Mouse (Mus musculus) lung, adult 18-20 months (tissue): Measurements from ENCODE around the gene Plekha1.

Experiments used
- DNase-seq, 2 experiments: peaks; one replicate each; pipeline ENCODE4 v3.0.0; 2022; ENCODE audit warnings: mixed read lengths in 2 of 2

Gene Plekha1

GRCm38 (mm10) chr7:130865613-130866591 is at the start of gene Plekha1:
Plekha1 (plus strand) TSS chr7:130865756.
- DNase-seq, result peak; percentile 98 to 99

- no peak for DNase-seq
These were observed 49.3 kb upstream of the Plekha1 start for GRCm38 (mm10) chr7:130816243-130816642.

- DNase-seq, result no peak
These were observed 46.7 kb upstream of the Plekha1 start for GRCm38 (mm10) chr7:130818813-130819212.

GRCm38 (mm10) chr7:130819624-130820023 is 45.9 kb upstream of the Plekha1 start:
- DNase-seq, result no peak

- peak in 1 of 2 experiments; percentile 20 for DNase-seq
These were observed 41.6 kb upstream of the Plekha1 start for GRCm38 (mm10) chr7:130823992-130824391.

GRCm38 (mm10) chr7:130826343-130826742 is 39.2 kb upstream of the Plekha1 start:
- DNase-seq, result no peak

- peak; percentile 49 to 64 for DNase-seq
These were observed 38.1 kb upstream of the Plekha1 start for GRCm38 (mm10) chr7:130827431-130827830.

- DNase-seq, result no peak
These were observed 37.6 kb upstream of the Plekha1 start for GRCm38 (mm10) chr7:130827844-130828403.

GRCm38 (mm10) chr7:130828475-130828874 is 37.1 kb upstream of the Plekha1 start:
- DNase-seq, result no peak

GRCm38 (mm10) chr7:130831586-130831985 is 34.0 kb upstream of the Plekha1 start:
- no peak for DNase-seq

GRCm38 (mm10) chr7:130834299-130834698 is 31.3 kb upstream of the Plekha1 start:
- no peak for DNase-seq

- DNase-seq, result peak; percentile 38 to 56
These were observed 30.3 kb upstream of the Plekha1 start for GRCm38 (mm10) chr7:130834958-130835861.

- no peak for DNase-seq
These were observed 29.5 kb upstream of the Plekha1 start for GRCm38 (mm10) chr7:130836066-130836465.

- no peak for DNase-seq
These were observed 27.5 kb upstream of the Plekha1 start for GRCm38 (mm10) chr7:130837941-130838657.

GRCm38 (mm10) chr7:130838658-130839025 is 26.9 kb upstream of the Plekha1 start:
- DNase-seq, result no peak

- no peak for DNase-seq
These were observed 26.0 kb upstream of the Plekha1 start for GRCm38 (mm10) chr7:130839380-130840100.

GRCm38 (mm10) chr7:130847164-130847718 is 18.3 kb upstream of the Plekha1 start:
- peak; percentile 30 to 37 for DNase-seq

- DNase-seq, result peak; percentile 71 to 81
These were observed 10.8 kb upstream of the Plekha1 start for GRCm38 (mm10) chr7:130854684-130855292.

GRCm38 (mm10) chr7:130855681-130856080 is 9.9 kb upstream of the Plekha1 start:
- DNase-seq, result peak; percentile 70 to 77

- DNase-seq, result no peak
These were observed 7.6 kb upstream of the Plekha1 start for GRCm38 (mm10) chr7:130857973-130858372.

GRCm38 (mm10) chr7:130859926-130860325 is 5.6 kb upstream of the Plekha1 start:
- DNase-seq, result no peak
